Mouse (Mus musculus) G1E (cell line): ENCODE data around the gene Pkd1l2.

ENCODE experiments used
- CTCF ChIP-seq: IDR thresholded peaks from 2 replicates; pipeline ENCODE4 v1.5.1; 2012; ENCODE audit warnings: low read depth, low read length, inconsistent platforms, mixed read lengths
- GATA1 ChIP-seq: IDR thresholded peaks from 2 replicates; pipeline ENCODE4 v1.6.1; 2012; ENCODE audit warnings: borderline replicate concordance, low read length, inconsistent platforms, mixed read lengths
- GATA2 ChIP-seq: IDR thresholded peaks from 2 replicates; pipeline ENCODE4 v1.6.1; 2012; ENCODE audit warnings: low read depth, low read length, inconsistent platforms, borderline replicate concordance
- POLR2AphosphoS5 ChIP-seq: IDR thresholded peaks from 2 replicates; pipeline ENCODE4 v1.6.1; 2012; ENCODE audit warnings: low read depth, low read length, inconsistent platforms; ENCODE audit not compliant: insufficient replicate concordance
- TAL1 ChIP-seq: conservative IDR thresholded peaks from 2 replicates; pipeline ENCODE4 v1.6.1; 2012; ENCODE audit warnings: low read depth, low read length, inconsistent platforms, mixed read lengths

GRCm38 (mm10) chr8:117094053-117094452 is 11.8 kb upstream of the Pkd1l2 start:
- TF ChIP-seq CTCF (no peak), GATA2 (no peak), GATA1 (no peak), POLR2AphosphoS5 (no peak), TAL1 (no peak)
